Mouse (Mus musculus): ENCODE data around the gene Bsdc1. TPM values are rescaled to one million over a fixed set of nuclear protein-coding genes. Genes with fewer than 3 reads are reported as not detected.
A peak's percentile ranks its signal among the peaks of the same experiment; 100 is the strongest.

The Bsdc1 gene
- total and polyA plus RNA-seq, 2 experiments from 2014 or later: 18.7 to 58.4 TPM

DNA sequence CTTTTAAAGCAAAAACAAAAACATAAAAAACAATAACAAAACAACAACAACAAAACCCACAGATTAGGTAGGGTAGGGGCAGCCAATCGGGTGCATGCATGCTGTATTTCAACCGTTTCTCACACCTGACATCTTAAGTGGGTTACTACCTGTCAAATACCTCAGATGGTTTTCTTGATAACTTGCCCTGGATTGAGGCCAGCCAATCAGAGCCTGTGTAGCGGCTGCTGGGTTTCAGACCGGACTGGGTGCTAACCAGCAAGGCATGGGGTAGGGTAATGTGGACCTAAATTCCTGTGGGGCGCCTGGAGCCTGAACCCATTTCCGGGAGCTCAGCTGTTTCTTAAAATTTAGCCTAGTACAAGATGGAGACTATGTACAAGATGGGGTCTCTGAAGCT lies 20.2 kb upstream of the Bsdc1 start:
- peak overlapping the region; percentile 35; the same call in 1 of the 2 replicates for H3K4me3 ChIP-seq (ENCODE audit: low read depth, low read length)
- peaks cover 7% of the 10 kb centered on the region; the same call in 1 of the 2 replicates for H3K4me1 ChIP-seq (ENCODE audit: control insufficient read depth, insufficient read depth)
- H3K27ac ChIP-seq (ENCODE audit: low read depth): no peak overlapping the region
- DNase-seq (ENCODE audit: low spot score) (no peak), ATAC-seq (ENCODE audit: insufficient read depth, low read depth) (no peak)
- H3K4me2 ChIP-seq (ENCODE audit: low read depth, low read length): no peak overlapping the region; the same call in 1 of the 2 replicates
- peaks cover 25% of the 10 kb centered on the region for H3K27me3 ChIP-seq (ENCODE audit: control insufficient read depth, insufficient read depth, low read length)
- H3K36me3 ChIP-seq (replicated peaks; ENCODE audit: control insufficient read depth, insufficient read depth, low read length): no peaks in the 10 kb centered on the region
- TF ChIP-seq CTCF (IDR thresholded peaks at IDR 0.05; ENCODE audit: low read depth) (no peak), EP300 (IDR thresholded peaks at IDR 0.05; ENCODE audit: low read depth) (no peak)
- no peak overlapping the region for H3K9ac ChIP-seq (replicated peaks; ENCODE audit: low read depth, low read length)
- WGBS: 50% methylated on average over 6 of the region's 6 CpGs
- H3K9me3 ChIP-seq (replicated peaks; ENCODE audit: control insufficient read depth, low read length): no peaks in the 10 kb centered on the region

DNA sequence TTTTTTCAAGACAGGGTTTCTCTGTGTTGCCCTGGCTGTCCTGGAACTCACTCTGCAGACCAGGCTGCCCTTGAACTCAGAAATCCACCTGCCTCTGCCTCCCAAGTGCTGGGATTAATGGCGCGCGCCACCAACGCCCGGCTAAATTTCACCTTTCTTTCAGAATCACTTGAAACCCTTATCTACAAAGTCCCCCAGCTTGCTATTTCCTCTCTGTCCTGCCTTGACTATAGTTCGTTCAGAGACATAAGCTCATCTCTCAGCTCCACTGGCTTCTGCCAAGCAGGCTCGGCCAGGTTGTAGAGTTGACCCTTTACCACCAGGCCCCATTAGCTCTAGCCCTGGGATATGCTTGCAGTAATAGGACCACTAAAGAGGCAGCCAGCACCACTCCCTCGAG lies 14.0 kb upstream of the Bsdc1 start:
- H3K36me3 ChIP-seq (replicated peaks; ENCODE audit: control insufficient read depth, insufficient read depth, low read length): no peaks in the 10 kb centered on the region
- no peak overlapping the region for H3K9ac ChIP-seq (replicated peaks; ENCODE audit: low read depth, low read length)
- TF ChIP-seq CTCF (IDR thresholded peaks at IDR 0.05; ENCODE audit: low read depth): no peak
- no peak for TF ChIP-seq EP300 (IDR thresholded peaks at IDR 0.05; ENCODE audit: low read depth)
- no peak overlapping the region for H3K4me2 ChIP-seq (ENCODE audit: low read depth, low read length)
- DNase-seq (ENCODE audit: low spot score): no peak
- ATAC-seq (ENCODE audit: insufficient read depth, low read depth): 0 out of 2 replicates have a peak, but pooled peaks have one; percentile 24
- H3K9me3 ChIP-seq (replicated peaks; ENCODE audit: control insufficient read depth, low read length): no peaks in the 10 kb centered on the region
- peak overlapping the region; percentile 40; the same call in 1 of the 2 replicates for H3K27ac ChIP-seq (ENCODE audit: low read depth)
- 54% methylated on average over 8 of the region's 8 CpGs for WGBS
- H3K4me1 ChIP-seq (ENCODE audit: control insufficient read depth, insufficient read depth): peaks cover 12% of the 10 kb centered on the region; the same call in 1 of the 2 replicates
- H3K4me3 ChIP-seq (ENCODE audit: low read depth, low read length): no peak overlapping the region
- no peaks in the 10 kb centered on the region for H3K27me3 ChIP-seq (ENCODE audit: control insufficient read depth, insufficient read depth, low read length)

DNA sequence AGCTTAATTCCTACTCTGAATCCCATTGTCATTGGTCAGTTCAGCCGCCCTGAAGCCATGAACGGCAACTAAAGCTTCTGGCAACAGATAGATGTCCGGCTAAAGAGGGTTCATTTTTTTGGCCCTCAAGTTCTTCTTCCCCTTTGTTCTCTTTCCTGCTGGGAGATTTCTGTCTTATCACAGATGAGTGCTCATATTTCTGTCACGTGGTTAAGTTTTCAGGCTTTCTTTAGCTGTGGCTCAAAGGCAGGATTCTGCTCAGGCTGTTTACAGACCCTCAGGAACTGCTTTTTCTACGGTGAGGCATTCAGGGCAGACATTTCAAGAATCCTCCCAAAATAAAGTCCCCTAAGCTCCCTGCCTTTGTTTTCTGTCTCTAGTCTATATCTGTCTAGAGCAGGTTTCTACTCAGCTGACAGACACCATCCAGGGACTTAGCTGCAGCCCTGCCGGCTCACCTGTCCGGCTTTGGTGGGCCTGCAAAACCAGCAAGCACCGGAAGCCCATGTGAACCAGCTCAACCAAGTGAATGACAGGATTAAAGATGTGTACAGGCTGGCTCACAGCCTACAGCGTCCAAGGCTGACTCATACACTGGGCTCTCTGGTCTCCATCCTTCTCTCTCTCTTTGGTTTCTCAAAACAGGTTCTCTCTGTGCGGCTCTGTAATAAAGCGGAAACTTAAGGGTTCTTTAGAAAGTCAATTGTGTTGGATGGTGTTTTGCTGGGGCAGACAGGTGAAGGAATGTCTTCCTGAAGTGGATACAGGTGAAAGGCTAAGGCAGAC lies 13.4 kb upstream of the Bsdc1 start:
- H3K4me3 ChIP-seq (ENCODE audit: low read depth, low read length): no peak overlapping the region
- TF ChIP-seq CTCF (IDR thresholded peaks at IDR 0.05; ENCODE audit: low read depth) (no peak), EP300 (IDR thresholded peaks at IDR 0.05; ENCODE audit: low read depth) (no peak)
- peaks cover 12% of the 10 kb centered on the region; the same call in 1 of the 2 replicates for H3K4me1 ChIP-seq (ENCODE audit: control insufficient read depth, insufficient read depth)
- DNase-seq (ENCODE audit: low spot score): no peak
- no peaks in the 10 kb centered on the region for H3K9me3 ChIP-seq (replicated peaks; ENCODE audit: control insufficient read depth, low read length)
- no peak overlapping the region for H3K9ac ChIP-seq (replicated peaks; ENCODE audit: low read depth, low read length)
- ATAC-seq (ENCODE audit: insufficient read depth, low read depth): 0 out of 2 replicates have a peak, but pooled peaks have one; percentile 8
- H3K36me3 ChIP-seq (replicated peaks; ENCODE audit: control insufficient read depth, insufficient read depth, low read length): no peaks in the 10 kb centered on the region
- 48% methylated on average over 11 of the region's 11 CpGs for WGBS
- H3K27me3 ChIP-seq (ENCODE audit: control insufficient read depth, insufficient read depth, low read length): no peaks in the 10 kb centered on the region
- peak overlapping the region; percentile 40; the same call in 1 of the 2 replicates for H3K27ac ChIP-seq (ENCODE audit: low read depth)
- H3K4me2 ChIP-seq (ENCODE audit: low read depth, low read length): no peak overlapping the region

DNA sequence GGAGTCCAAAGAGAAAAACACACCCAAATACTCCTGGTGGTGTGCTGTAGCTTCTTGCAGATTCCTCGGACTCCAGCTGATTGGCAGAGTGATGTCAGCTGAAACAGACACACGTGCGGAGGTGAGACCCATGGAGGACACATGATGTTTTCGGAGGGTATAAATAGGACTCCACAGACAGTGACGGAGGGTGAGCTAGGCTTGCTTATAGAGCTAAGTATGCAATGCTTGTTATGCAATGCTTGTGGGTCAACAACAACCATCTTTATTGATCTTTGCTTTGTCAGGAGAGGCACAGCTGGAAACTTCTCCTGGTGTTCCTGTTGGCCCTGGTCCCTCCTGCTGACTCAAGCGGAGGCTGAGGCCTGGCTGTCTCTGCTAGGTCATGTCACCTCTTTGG lies 12.7 kb upstream of the Bsdc1 start:
- Histone ChIP-seq H3K27ac (ENCODE audit: low read depth) (no peak overlapping the region), H3K36me3 (replicated peaks; ENCODE audit: control insufficient read depth, insufficient read depth, low read length) (no peaks in the 10 kb centered on the region), H3K9me3 (replicated peaks; ENCODE audit: control insufficient read depth, low read length) (no peaks in the 10 kb centered on the region), H3K4me3 (ENCODE audit: low read depth, low read length) (no peak overlapping the region), H3K9ac (replicated peaks; ENCODE audit: low read depth, low read length) (no peak overlapping the region), H3K4me2 (ENCODE audit: low read depth, low read length) (no peak overlapping the region), H3K27me3 (ENCODE audit: control insufficient read depth, insufficient read depth, low read length) (no peaks in the 10 kb centered on the region), H3K4me1 (ENCODE audit: control insufficient read depth, insufficient read depth) (peaks cover 12% of the 10 kb centered on the region; the same call in 1 of the 2 replicates)
- no peak for TF ChIP-seq CTCF (IDR thresholded peaks at IDR 0.05; ENCODE audit: low read depth)
- no peak for TF ChIP-seq EP300 (IDR thresholded peaks at IDR 0.05; ENCODE audit: low read depth)
- WGBS: 79% methylated on average over 6 of the region's 6 CpGs
- ATAC-seq (ENCODE audit: insufficient read depth, low read depth) (no peak), DNase-seq (ENCODE audit: low spot score) (no peak)

DNA sequence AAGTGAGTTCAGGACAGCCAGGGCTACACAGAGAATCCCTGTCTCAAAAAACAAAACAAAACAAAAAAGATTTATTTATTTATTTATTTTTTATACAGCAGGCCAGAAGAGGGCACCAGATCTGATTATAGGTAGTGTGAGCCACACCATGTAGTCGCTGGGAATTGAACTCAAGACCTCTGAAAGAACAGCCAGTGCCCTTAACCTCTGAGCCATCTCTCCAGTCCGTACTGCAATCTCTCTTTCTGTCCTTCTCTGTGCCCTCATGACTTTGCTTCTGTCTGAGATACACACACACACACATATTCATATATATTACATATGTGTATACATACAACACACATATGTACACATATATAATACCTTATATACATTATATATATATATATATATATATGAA lies 10.5 kb upstream of the Bsdc1 start:
- no peaks in the 10 kb centered on the region for H3K36me3 ChIP-seq (replicated peaks; ENCODE audit: control insufficient read depth, insufficient read depth, low read length)
- ATAC-seq (ENCODE audit: insufficient read depth, low read depth) (no peak), DNase-seq (ENCODE audit: low spot score) (no peak)
- H3K27ac ChIP-seq (ENCODE audit: low read depth): no peak overlapping the region
- TF ChIP-seq EP300 (IDR thresholded peaks at IDR 0.05; ENCODE audit: low read depth) (no peak), CTCF (IDR thresholded peaks at IDR 0.05; ENCODE audit: low read depth) (no peak)
- no peak overlapping the region for H3K9ac ChIP-seq (replicated peaks; ENCODE audit: low read depth, low read length)
- H3K9me3 ChIP-seq (replicated peaks; ENCODE audit: control insufficient read depth, low read length): no peaks in the 10 kb centered on the region
- H3K4me2 ChIP-seq (ENCODE audit: low read depth, low read length): no peak overlapping the region
- H3K4me3 ChIP-seq (ENCODE audit: low read depth, low read length): no peak overlapping the region
- H3K27me3 ChIP-seq (ENCODE audit: control insufficient read depth, insufficient read depth, low read length): no peaks in the 10 kb centered on the region
- H3K4me1 ChIP-seq (ENCODE audit: control insufficient read depth, insufficient read depth): peaks cover 9% of the 10 kb centered on the region; the same call in 1 of the 2 replicates
- 73% methylated on average over 2 of the region's 2 CpGs for WGBS

Data from heart, postnatal 0 days (tissue).